Mouse (Mus musculus) granulocyte monocyte progenitor cell, adult 5-6 weeks (primary cell): ENCODE measurements around the gene Troap. TPM values are rescaled to one million over a fixed set of nuclear protein-coding genes. Genes with fewer than 3 reads are reported as not detected.
A peak's percentile ranks its signal among the peaks of the same experiment; 100 is the strongest.

ENCODE experiments used
- ATAC-seq: replicated peaks from 2 replicates; pipeline ENCODE4 v1.8.0; 2016; ENCODE audit warnings: mild to moderate bottlenecking, moderate TSS enrichment, inconsistent platforms; ENCODE audit not compliant: poor library complexity, severe bottlenecking
- total RNA-seq, 2 experiments: library from RNA; stranded (forward) in 1 of 2; stranded (reverse) in 1 of 2; fragments of 200-712, 200-1000 nt in 1 of 2; fragments of >200 nt in 1 of 2; fragmentation: Nextera tagmentation in 1 of 2; gene quantifications; 2 replicates each; pipeline ENCODE4 v1.2.3; 2014 to 2017

The Troap gene
- total RNA-seq (2014; fragmentation: Nextera tagmentation) = 11.0 and 44.6 TPM in 2 replicates
- 21.5 and 24.9 TPM in 2 replicates for total RNA-seq (2017)

DNA sequence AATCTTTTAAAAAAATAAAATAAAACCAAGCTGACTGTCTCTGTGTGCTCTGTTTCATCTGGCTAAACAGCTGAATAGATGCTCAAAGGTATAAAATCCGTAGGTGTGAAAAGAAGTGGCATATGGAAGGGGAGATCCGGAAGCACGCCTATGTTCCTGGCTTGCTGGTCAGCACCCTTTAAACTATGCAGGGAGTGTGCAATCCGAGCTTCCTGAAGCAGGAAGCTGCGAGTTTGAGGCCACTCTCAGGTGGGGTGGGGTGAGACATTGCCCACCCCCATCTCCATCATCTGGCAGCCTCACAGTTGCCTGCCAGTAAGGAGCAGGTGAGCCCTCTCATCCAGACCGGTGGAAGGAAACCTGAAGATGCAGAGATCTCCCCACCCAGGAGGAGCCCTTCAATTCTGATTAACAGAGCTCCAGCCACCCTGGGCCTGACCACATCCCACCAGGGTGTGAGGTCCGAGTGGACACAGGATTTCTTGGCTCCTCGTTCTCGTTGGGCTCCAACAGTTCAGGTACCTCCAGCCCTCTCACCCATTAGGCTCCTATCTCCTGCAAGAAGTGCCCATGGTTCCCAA, at the start of gene Troap:
TSS of gene Troap (plus strand) at position 557 of the 581 bp plus-strand sequence.
- no peak for ATAC-seq

DNA sequence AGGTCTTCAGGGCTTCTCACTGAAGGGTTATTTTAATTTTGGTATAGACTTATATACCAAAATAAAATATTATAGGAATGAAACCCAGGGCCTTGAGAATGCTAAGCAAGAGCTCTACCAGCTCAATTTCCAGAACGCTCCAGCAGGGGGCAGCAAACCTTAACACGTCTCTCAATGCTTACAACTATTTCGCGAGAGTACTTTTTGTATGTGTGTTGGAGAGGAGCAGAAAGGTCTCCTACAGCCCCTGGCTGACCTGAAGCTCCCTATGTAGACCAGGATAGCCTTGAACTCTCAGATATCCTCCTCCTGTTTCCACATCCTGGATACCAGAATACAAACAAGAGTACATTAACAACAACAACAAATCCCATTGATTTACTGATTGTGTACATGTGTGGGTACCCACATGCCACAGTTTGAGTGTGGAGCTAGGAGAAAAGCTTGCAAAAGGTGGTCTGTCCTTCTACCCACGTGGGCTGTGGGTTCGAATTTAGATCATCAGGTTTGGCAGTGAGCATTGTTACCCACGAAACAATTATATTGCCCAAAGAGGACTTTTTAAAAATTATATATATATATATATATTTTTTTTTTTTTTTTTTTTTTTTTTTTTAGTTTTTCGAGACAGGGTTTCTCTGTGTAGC, 49.6 kb upstream of the Troap start:
- peak; percentile 33; the same call in 1 of the 2 replicates for ATAC-seq

DNA sequence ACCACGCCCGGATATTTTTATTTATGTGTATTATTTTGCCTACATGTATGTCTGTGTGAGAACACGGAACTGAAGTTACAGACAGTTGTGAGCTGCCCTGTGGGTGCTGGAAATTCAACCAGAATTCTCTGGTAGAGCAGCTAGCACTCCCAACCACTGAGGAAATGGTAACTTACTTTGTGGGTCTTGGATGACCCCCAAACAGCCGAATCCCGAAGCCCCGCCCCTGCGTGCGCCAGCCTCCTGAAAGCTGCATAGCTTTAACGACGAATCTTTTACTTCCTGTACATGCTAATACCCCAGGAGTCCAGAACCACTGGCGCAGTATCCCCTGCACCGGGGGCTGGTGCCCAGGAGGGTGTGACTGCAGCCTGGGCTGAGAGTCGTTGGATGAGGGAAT, 49.0 kb upstream of the Troap start:
- no peak for ATAC-seq

DNA sequence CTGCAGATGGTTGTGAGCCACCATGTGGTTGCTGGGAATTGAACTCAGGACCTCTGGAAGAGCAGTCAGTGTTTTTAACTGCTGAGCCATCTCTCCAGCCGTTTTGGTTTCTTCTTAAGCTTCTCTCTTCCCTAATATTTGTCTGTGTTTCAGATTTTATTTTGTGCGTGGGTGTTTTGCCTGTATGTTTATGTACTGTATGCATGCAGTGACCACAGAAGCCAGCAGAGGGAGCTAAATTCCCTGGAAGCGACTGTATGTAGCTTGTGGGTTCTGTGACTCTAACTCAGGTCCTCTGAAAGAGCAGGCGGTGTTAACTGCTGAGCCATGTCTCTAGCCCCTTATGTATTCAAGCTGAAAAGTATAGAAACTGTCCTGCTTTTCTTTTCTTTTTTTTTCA, 48.1 kb upstream of the Troap start:
- no peak for ATAC-seq

DNA sequence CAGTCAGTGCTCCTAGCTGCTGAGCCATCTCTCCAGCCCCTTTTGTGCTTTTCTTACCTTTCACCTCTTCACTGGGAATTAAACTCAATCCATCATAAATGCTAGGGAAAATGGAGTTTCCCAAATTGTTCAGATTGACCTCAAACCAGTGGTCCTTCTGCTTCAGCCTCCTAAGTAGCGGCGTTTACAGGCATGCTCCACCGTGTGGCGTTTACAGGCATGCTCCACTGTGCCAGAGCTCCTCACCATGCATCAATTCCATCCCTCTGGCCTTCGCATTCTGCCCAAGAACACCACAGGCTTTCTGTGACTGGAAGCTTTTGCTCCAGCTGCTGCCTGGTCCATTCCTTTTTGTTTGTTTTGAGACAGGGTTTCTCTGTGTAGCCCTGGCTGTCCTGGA, 47.3 kb upstream of the Troap start:
- ATAC-seq = no peak

DNA sequence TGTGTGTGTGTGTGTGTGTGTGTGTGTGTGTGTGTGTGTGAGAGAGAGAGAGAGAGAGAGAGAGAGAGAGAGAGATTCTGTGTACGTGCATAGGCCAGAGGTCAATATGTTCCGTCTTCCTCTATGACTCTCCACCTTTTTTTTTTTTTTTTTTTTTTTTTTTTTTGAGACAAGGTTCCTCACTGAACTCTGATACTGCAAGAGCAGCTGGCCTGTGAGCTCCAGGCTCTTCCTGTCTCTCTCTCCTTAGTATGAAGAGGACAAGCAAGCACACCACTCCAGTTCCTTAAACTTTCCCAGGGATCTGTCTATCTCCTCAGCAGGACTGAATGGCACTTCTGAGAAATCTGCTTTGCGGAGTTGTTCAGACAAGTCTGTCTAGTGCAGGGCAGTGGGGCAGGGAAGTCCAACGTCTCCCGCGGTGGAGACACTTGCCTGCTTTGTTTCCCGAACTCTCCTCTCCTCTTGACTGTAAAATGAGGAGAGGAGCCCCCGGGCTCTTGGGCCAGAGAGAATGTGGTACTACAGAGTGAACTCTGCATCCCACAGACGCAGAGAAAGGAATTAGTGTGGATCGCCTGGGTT, 45.4 kb upstream of the Troap start:
- no peak for ATAC-seq

DNA sequence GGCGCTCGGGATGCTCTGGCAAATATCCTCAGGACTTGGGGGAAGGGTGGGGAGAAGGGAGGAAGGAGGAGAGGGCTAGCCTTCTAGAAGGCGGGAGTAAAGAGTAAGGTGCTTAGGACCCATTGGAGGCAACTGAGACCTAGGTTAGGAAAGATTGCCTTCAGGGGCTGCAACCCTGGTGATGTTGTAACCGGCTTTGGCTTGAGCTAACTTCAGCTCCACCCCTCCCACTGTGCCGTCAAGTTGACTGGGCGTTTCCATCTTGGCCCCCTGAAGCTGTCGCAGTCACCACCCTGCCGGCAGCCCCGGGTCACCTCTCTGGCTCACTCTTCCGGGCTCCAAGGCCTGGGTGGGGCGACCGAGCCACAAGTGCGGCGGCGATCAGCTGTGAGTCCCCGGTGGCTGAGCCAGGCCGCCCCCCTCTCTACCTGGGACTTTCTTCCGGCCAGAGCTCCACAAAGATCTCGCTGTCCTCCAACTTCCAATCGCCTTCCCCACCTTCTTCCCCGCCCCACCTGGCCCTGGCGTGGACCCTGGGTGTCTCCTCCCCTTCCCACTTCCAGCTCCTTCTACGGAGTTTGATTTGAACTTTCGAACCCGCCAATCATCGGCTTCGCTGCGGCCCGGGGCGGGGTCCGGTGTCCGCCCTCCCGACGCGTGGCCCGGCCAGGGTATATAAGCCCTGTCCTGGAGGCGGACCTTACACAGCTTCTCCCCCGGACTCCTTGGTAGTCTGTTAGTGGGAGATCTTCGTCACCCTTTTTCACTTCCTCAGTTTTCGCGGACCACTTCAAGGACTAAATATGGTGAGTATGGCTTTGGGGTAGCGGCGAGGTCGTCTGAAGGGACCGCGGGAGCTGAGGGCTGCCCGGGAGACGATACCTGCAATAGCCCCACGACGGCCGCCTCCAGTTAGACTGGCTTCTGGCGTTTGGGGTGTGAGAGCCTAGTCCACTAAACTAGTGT, 44.5 kb upstream of the Troap start, which contains the start of gene Tuba1c:
TSS of gene Tuba1c (plus strand) at position 273 of the 966 bp plus-strand sequence.
- peak; percentile 64 for ATAC-seq

DNA sequence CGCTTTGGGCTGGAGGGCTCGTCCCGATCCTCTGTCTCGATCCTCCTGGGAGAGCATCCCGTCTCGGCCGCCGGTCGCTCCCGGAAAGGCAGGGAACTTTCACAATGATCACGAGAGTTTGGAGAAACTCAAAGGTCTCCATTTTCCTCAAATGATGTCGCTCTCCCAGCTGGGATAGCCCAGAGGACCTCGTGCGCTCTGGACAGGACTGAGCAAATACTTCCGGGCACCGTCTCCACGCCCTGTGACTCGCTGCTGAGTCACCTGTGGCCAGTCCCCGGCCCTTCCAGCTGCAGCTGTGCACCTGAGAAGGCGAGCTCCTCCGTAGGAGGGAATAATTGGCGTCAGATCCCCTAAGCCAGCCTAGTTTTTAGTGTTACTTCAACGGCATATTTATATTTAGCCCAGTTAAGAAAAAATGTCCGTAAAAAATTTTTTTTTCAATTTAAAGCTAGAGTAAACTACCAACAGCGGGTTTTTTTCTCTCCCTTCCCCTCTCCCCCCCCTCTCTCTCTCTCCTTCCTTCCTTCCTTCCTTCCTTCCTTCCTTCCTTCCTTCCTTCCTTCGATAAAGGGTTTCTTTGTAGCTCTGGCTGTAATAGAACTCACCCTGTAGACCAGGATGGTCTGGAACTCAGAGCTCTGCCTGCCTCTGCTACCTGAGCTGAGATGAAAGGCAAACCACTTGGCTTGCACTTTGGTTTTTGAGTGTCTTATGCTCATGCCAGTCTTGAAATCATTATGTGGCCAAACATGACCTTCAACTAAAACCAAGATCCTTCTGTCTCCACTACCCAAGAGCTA, 43.6 kb upstream of the Troap start:
- ATAC-seq = peak; percentile 29

DNA sequence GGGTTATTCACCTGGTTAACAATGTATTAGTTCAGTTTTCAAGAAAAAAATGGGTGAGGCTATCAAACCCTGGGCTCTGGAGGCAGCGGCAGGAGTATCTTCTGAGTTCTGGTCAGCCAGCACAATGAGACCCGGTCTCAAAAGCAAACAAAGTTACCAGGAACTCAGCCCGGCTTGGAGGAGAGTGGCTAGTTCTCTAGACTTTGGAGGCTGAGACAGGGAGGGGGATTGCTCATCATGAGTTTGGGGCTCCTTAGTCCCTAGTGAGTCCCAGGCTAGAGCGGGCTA, 43.0 kb upstream of the Troap start:
- ATAC-seq = no peak

DNA sequence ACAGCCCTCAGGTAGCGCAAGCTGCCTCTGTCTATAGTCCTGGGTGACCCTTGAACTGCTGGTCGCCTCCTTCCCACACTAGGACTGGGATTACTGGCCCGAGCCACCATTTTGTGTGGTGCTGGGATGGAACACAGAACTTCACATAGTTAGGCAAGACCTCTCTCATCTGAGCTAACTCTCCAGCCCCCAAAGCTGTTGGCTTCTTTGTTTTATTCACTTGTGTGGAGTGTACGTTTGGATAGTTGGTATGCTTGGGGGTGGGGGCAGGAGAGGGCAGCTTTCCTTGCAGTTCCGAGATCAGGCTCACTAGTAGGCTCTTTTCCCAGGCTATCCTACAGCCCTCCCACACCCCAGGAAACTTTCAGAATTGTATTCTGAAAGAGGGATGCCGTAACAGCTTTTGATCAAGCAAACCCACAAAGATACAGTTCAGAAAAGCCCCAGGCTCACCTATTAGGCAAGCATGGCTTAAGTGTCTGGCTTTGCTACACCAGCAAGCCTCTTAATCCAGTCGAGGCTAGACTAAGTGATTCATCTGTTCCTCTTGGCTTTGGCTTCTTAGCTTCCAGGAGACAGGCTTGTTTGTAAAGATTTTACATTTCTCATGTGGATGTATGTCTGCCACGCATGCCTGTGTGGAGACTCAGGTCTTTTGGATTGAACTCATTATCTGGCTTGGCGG, 42.2 kb upstream of the Troap start:
- no peak for ATAC-seq

DNA sequence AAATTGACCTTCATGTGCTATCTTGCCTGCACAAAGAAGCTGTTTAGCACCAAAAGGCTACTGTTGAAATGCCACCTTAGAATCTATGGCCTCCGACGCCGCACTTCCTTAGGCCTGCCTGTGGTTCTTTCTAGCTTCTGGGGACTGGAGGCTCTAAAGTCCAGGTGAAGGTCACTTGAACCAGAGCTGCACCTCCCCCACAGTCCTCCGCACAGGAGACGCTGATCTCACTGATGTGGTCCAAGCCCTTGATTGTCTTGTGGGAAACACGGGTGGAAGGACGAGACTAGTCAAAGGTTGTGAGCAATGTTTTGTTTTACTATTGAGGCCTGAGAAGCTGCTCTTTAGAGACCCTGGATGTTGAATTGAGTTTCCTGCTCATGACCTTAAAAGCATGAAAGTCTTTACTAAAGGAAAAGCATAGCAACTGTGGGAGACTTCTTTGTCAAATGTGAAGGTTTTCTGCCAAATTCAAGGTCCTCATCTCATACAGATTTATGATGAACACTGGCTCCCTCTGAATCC, 41.6 kb upstream of the Troap start:
- ATAC-seq = no peak

DNA sequence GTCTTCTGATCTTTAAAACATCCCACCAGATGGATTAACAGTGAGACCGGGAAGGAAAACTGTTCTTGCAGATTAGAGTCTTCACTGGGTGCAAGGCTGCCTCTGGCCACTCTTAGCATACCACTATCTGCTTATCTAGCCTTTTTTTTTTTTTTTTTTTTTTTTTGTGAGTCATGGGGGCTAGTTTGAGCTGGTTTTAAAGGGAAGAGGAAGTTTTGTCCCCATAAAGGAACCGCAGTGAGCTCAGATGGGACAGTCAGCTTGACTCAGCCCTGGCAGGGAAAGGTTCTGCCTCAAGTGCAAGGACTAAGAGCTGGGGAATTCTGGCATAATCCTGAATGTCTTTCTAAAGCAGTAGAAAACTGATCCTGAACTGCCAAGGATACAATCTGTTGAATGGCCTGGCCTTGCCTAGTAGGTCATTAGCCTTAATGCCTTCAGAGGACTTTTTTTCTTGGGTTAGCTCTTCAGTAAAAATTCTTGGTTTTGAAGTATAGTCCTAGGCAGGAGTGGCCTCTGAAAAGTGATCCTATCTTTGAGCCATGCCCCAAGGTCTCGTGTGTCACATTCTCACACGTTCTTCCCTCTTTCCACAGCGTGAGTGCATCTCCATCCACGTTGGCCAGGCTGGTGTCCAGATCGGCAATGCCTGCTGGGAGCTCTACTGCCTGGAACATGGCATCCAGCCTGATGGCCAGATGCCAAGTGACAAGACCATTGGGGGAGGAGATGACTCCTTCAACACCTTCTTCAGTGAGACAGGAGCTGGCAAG, 40.7 kb upstream of the Troap start:
- peak; percentile 10 for ATAC-seq

DNA sequence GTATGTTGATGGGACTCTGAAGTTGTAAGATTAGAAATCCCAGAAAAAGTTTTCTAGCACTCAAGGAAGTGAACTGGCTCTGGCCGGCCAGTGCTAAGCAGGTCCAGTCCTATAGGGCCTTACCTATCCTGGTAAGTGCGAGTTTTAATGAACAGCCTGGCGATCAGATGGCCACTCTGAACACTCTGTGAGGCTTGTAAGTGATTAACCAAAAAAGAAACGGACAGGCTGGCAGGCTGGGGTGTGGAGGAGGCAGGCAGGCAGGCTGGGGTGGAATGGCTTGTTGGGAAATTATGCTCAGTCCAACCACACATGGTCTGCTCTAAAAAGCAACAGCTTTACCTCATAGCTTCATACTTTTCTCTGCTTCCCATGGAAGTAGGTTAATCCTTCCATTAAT, 38.9 kb upstream of the Troap start:
- no peak for ATAC-seq

DNA sequence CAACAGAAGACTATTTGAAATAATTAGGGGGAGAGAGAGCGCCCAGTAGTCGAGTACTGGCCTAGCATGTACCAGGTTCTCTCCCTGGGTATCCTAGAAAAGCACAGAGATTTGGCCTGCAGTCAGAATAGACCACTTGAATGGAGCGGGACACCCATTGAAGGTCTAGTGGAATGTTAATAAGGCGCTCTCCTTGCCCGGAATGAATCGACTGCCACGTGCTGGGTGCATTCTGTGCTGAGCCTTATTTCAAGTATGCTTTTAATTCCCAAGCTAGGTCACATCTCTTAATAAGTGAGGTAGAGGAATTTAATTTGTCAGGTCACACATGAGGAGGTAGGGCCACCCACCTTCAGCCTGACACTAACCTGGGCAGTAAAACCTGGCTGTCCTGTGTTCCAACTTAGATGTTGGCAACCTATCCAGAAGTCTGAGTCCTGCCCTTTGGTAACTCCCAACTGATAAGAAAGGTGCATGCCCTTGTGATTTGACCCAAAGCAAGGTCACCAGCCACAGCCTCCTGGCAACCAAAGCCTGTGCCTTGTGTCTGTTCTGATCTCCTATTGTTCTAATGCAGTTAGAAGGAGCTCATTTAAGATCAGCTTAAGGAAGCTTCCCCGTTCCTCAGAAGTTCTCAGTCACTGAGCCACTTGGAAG, 38.0 kb upstream of the Troap start:
- ATAC-seq = no peak

DNA sequence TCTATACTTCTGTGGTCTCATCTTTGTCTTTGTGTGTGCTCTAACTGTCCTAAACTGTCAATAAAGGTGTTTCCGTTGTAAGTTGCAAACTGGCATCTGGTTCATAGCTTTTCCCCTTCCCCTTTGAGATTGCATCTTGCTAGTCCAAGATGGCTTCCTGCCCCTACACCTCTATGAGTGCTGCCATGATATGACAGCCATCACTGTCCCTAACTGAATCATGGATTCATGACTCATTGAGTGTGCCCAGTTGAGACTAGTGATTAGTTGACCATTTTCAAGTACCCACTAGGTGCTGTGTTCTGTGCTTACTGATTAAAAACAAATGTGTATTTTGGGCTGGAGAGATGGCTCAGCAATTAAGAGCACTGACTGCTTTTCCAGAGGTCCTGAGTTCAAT, 36.4 kb upstream of the Troap start:
- no peak for ATAC-seq

DNA sequence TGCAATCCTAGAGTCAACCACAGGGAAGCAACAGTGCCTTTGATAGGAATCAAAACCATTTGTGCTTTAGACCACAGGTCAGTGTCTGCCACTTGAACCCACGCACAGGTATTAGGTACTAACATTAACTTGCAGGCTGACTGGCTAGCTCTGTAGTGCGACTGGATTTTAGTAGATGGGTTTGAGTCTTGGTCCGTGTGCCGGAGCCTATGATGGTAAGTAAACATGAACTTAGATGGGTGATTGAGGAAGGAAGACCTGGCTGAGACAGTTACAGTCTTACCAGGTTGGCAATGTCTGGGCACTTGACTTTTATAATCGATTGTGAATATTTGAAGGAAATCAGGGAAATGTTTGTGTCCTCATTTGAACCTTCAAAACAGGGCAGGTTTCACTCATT, 35.6 kb upstream of the Troap start:
- ATAC-seq = no peak

DNA sequence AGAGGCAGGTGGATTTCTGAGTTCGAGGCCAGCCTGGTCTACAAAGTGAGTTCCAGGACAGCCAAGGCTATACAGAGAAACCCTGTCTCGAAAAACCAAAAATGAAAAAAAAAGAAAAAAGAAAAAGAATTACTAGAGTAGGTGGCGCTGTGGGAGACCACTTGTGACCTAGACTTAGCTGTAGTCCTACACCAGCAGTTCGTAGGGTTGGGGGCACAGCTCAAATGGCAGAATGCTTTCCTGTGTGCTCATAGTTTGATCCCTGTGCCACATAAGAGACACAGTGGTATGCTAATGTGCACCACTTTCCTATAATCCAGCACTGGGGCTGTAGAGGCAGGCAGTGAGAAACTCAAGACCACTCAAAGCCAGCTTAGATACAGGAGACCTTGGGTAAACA, 35.1 kb upstream of the Troap start:
- ATAC-seq = no peak
